In the genomic region with DNA sequence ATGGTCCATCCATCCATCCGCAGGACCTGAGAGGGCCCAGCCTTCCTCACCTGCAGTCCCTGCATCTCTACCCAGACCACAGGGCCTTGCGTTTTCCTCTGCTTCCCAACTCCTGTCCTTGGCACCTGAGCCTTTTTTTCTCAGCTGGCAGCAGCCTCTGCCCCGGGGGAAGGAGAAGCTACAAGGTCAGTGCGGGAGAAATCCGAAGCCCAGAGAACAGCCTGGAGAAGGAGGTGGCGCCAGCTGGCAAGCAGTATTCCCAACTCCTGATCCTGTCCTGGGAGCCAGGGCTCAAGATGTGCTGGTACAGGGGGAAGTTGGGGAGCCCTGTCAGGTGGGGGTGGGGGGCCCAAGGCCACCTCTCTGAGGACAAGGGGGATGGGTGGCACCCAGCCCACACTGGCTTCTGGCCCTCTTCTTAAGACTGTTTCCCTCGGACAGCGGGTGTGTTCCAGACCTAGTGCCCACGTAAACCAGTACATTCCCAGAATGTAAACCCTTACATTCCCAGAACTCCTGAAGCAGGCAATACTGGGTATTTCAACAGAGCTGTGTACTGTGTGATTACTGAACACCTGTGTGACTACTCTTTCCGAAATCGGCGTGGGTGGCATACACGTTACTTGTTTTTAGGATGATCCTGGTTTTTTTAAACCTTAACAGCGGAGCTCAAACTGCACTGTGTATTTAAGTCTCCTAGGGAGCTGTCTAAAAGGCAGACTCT, we compare ENCODE assay signal across 9 mouse cellular contexts. TPM values are rescaled to one million over a fixed set of nuclear protein-coding genes. Genes with fewer than 3 reads are reported as not detected.
DNase-seq lines count a peak whose midpoint lies in the region; ATAC-seq lines count a peak whose summit lies in the region.
"Had no signal": no experiment of that assay in that cellular context is flagged by ENCODE, and none has a peak within 500 bp of the region (broad histone marks: within the 10 kb centered on the region; RNA-seq: fewer than 3 reads in every experiment).

No protein-coding gene starts in this region.

- H3K4me2 ChIP-seq in liver, embryonic 16.5 days (ENCODE audit: low read depth, low read length) = no peak overlapping the region
- no peak overlapping the region for H3K4me2 ChIP-seq in liver, embryonic 11.5 days
- H3K4me2 ChIP-seq: midbrain, embryonic 12.5 days had no signal

- 76% methylated on average over 14 of the region's 14 CpGs for WGBS in liver, embryonic 16.5 days (ENCODE audit: insufficient replicate concordance)
- WGBS in liver, embryonic 11.5 days = 90% methylated on average over 14 of the region's 14 CpGs

- no peak for DNase-seq in liver, embryonic 11.5 days (ENCODE audit: low spot score)
- peak; percentile 56 for DNase-seq in cerebellum, adult 8-10 months
- DNase-seq in gastrocnemius, postnatal 36 days = peak; percentile 68 to 74
- peak; percentile 70 to 87 for DNase-seq in kidney, postnatal 25 days
- DNase-seq in layer of hippocampus, adult 11-12 months (ENCODE audit: low spot score) = no peak
- no peak for DNase-seq in urinary bladder, postnatal 36 days (ENCODE audit: low spot score in 2 of 2)
- DNase-seq: embryo, embryonic 11 days had no signal

- no peak overlapping the region for H3K9ac ChIP-seq in liver, embryonic 16.5 days (ENCODE audit: low read depth, low read length)
- no peak overlapping the region for H3K9ac ChIP-seq in liver, embryonic 11.5 days (ENCODE audit: low read depth, low read length)
- H3K9ac ChIP-seq: midbrain, embryonic 12.5 days had no signal

- H3K4me1 ChIP-seq in liver, embryonic 16.5 days (ENCODE audit: control insufficient read depth, low read depth, low read length) = peaks cover 48% of the 10 kb centered on the region
- H3K4me1 ChIP-seq in liver, embryonic 11.5 days (replicated peaks; ENCODE audit: control insufficient read depth, insufficient read depth, low read length) = peaks cover 41% of the 10 kb centered on the region
- H3K4me1 ChIP-seq: midbrain, embryonic 12.5 days had no signal

- H3K27me3 ChIP-seq in liver, embryonic 16.5 days (ENCODE audit: control insufficient read depth, insufficient read depth, low read depth, low read length) = no peaks in the 10 kb centered on the region
- no peaks in the 10 kb centered on the region for H3K27me3 ChIP-seq in liver, embryonic 11.5 days (replicated peaks; ENCODE audit: control insufficient read depth, insufficient read depth, low read length)

- H3K9me3 ChIP-seq in liver, embryonic 16.5 days (replicated peaks; ENCODE audit: control insufficient read depth, low read length) = no peaks in the 10 kb centered on the region
- H3K9me3 ChIP-seq in liver, embryonic 11.5 days (ENCODE audit: control insufficient read depth, low read length) = no peaks in the 10 kb centered on the region
- H3K9me3 ChIP-seq: midbrain, embryonic 12.5 days had no signal

- no peaks in the 10 kb centered on the region for H3K36me3 ChIP-seq in liver, embryonic 16.5 days (ENCODE audit: control insufficient read depth, insufficient read depth)
- no peaks in the 10 kb centered on the region for H3K36me3 ChIP-seq in liver, embryonic 11.5 days (ENCODE audit: control insufficient read depth, insufficient read depth, low read length)
- H3K36me3 ChIP-seq: midbrain, embryonic 12.5 days had no signal

- intact Hi-C loops in gastrocnemius, postnatal 36 days (cut with DNase I) = no loop called here

- H3K4me3 ChIP-seq in liver, embryonic 16.5 days (ENCODE audit: low read depth, low read length) = no peak overlapping the region
- H3K4me3 ChIP-seq in liver, embryonic 11.5 days (ENCODE audit: low read depth, low read length) = no peak overlapping the region
- H3K4me3 ChIP-seq: midbrain, embryonic 12.5 days had no signal

- H3K27ac ChIP-seq in liver, embryonic 16.5 days (ENCODE audit: low read length) = peak overlapping the region; percentile 48
- no peak overlapping the region for H3K27ac ChIP-seq in liver, embryonic 11.5 days (ENCODE audit: low read depth, low read length)
- H3K27ac ChIP-seq: midbrain, embryonic 12.5 days had no signal

- ATAC-seq in liver, embryonic 16.5 days (ENCODE audit: low read depth) = no peak
- ATAC-seq in liver, embryonic 11.5 days (replicated peaks; ENCODE audit: low FRiP score) = no peak

RNA-seq across cellular contexts. Expression of gene H6pd, which starts 9.9 kb away (rescaled TPM):
- polyA plus RNA-seq in liver, embryonic 16.5 days (2015; fragmentation: Nextera tagmentation; extraction: Ambion mirVana) = 24.2 and 33.7 TPM in 2 replicates
- polyA plus RNA-seq in liver, embryonic 11.5 days (2014; fragmentation: Nextera tagmentation; extraction: Ambion mirVana) = 9.4 and 9.8 TPM in 2 replicates
- total RNA-seq in gastrocnemius, postnatal 36 days (2021) = 10 to 100 TPM; 51.9 to 54.1 TPM

RNA-seq across cellular contexts. Expression of gene Spsb1, which starts 44.1 kb away (rescaled TPM):
- 0.82 and 0.89 TPM in 2 replicates for polyA plus RNA-seq in liver, embryonic 16.5 days (2015; fragmentation: Nextera tagmentation; extraction: Ambion mirVana)
- polyA plus RNA-seq in liver, embryonic 11.5 days (2014; fragmentation: Nextera tagmentation; extraction: Ambion mirVana) = 2.9 and 3.1 TPM in 2 replicates
- 1 to 10 TPM; 5.7 to 8.7 TPM for total RNA-seq in gastrocnemius, postnatal 36 days (2021)

Comparison
In these comparisons a context has a peak if more than half of its experiments do, and no peak if none do; other contexts are left out.
1. DNase-seq: peak in cerebellum, adult 8-10 months (single experiment), gastrocnemius, postnatal 36 days (2 of 2) and kidney, postnatal 25 days (2 of 2); none in liver, embryonic 11.5 days (single experiment), layer of hippocampus, adult 11-12 months (single experiment) and urinary bladder, postnatal 36 days (0 of 2).